Mouse (Mus musculus) mature B cell (primary cell): ENCODE measurements at regions not wholly inside any gene's neighbourhood (a gene's known extent, or its start where the extent isn't known, plus 50 kb on each side); places are given as distances from the start of the nearest gene placed in this dataset.

Source experiments
- in situ Hi-C: fragments of 300-500 bp; cut with MboI; formaldehyde crosslinking; loops from 2 replicates; pipeline ENCODE4 v1.14.3; 2019

- in situ Hi-C loops, result loop anchor here (25.0 kb wide), 1 partner anchor 144 kb away; no protein-coding TSS in a partner anchor
Observed at GRCm38 (mm10) chr2:11118625-11119024, 53.3 kb upstream of the Prkcq start.

GRCm38 (mm10) chr2:11119301-11119700, 52.6 kb upstream of the Prkcq start:
- in situ Hi-C loops, result loop anchor here (25.0 kb wide), 1 partner anchor 143 kb away; no protein-coding TSS in a partner anchor
